18 mouse cellular contexts compared by ENCODE assay signal in the genomic region with DNA sequence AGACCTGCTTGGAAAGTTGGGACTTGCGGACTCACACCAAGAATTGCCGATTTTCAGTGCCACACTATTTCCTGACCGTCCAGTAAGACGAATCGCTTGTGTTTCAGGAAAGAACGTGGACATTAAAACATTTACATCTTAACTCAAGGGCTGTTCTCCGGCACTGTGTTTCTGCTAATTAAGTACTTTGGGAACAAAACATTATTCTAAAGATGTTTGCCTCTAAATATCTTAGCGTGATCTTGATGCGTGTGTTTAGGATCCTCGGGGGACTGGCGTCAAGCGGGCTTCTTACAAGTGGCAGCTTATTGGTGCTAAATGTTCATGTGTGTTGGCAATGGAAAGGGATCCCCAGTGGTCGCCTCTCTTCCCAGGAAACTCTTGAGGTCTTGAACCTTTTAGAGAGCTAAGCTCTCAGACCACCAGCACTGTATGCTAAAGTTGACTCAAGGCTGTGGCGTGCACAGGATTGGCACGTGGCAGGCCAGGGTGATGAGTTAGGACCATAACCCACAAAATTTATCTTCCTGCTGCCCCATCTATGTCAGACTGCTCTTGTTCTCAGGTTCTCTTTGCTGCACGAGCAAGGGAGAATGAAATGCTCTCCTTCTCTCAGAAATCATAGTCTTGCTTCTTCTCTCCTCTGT. TPM values are rescaled to one million over a fixed set of nuclear protein-coding genes. Genes with fewer than 3 reads are reported as not detected.
DNase-seq lines count a peak whose midpoint lies in the region; ATAC-seq lines count a peak whose summit lies in the region.
"Had no signal": no experiment of that assay in that cellular context is flagged by ENCODE, and none has a peak within 500 bp of the region (broad histone marks: within the 10 kb centered on the region; RNA-seq: fewer than 3 reads in every experiment).

No protein-coding gene starts in this region.

- ATAC-seq in hindbrain, embryonic 12.5 days (ENCODE audit: low FRiP score), result no peak
- ATAC-seq in hindbrain, embryonic 11.5 days (ENCODE audit: low FRiP score), result no peak
- no peak for ATAC-seq in midbrain, embryonic 13.5 days
- no peak for ATAC-seq in hindbrain, embryonic 16.5 days
- ATAC-seq in neural tube, embryonic 13.5 days (ENCODE audit: low read depth), result no peak
- ATAC-seq: activated CD4-positive, CD25-positive, alpha-beta regulatory T cell, adult 4 months had no signal

- no peak overlapping the region for H3K27ac ChIP-seq in hindbrain, embryonic 12.5 days
- no peak overlapping the region for H3K27ac ChIP-seq in hindbrain, embryonic 11.5 days (ENCODE audit: low read depth, low read length)
- H3K27ac ChIP-seq in midbrain, embryonic 13.5 days, result no peak overlapping the region
- H3K27ac ChIP-seq in midbrain, embryonic 10.5 days (replicated peaks), result no peak overlapping the region
- no peak overlapping the region for H3K27ac ChIP-seq in hindbrain, embryonic 16.5 days (ENCODE audit: low read depth, low read length)
- H3K27ac ChIP-seq in neural tube, embryonic 13.5 days (replicated peaks), result no peak overlapping the region
- H3K27ac ChIP-seq: heart, embryonic 10.5 days; kidney, postnatal 0 days had no signal

- WGBS in hindbrain, embryonic 12.5 days, result 92% methylated on average over 16 of the region's 16 CpGs
- WGBS in hindbrain, embryonic 11.5 days, result 95% methylated on average over 16 of the region's 16 CpGs
- 95% methylated on average over 16 of the region's 16 CpGs for WGBS in midbrain, embryonic 13.5 days
- 97% methylated on average over 16 of the region's 16 CpGs for WGBS in midbrain, embryonic 10.5 days
- WGBS in hindbrain, embryonic 16.5 days, result 92% methylated on average over 16 of the region's 16 CpGs
- 92% methylated on average over 16 of the region's 16 CpGs for WGBS in neural tube, embryonic 13.5 days

- H3K27me3 ChIP-seq in hindbrain, embryonic 12.5 days, result peaks cover 11% of the 10 kb centered on the region; the same call in 1 of the 2 replicates
- peaks cover 2% of the 10 kb centered on the region; the same call in 1 of the 2 replicates for H3K27me3 ChIP-seq in hindbrain, embryonic 11.5 days (ENCODE audit: control insufficient read depth, insufficient read depth, low read length)
- H3K27me3 ChIP-seq in midbrain, embryonic 13.5 days, result peaks cover 19% of the 10 kb centered on the region
- H3K27me3 ChIP-seq in midbrain, embryonic 10.5 days (ENCODE audit: low read depth, poor library complexity, severe bottlenecking), result peaks cover 22% of the 10 kb centered on the region
- no peaks in the 10 kb centered on the region for H3K27me3 ChIP-seq in hindbrain, embryonic 16.5 days (replicated peaks; ENCODE audit: control insufficient read depth, insufficient read depth, low read length)
- peaks cover 16% of the 10 kb centered on the region; the same call in 1 of the 2 replicates for H3K27me3 ChIP-seq in neural tube, embryonic 13.5 days

- H3K9ac ChIP-seq in hindbrain, embryonic 12.5 days, result no peak overlapping the region
- H3K9ac ChIP-seq in hindbrain, embryonic 11.5 days (ENCODE audit: low read depth, low read length), result no peak overlapping the region
- no peak overlapping the region for H3K9ac ChIP-seq in midbrain, embryonic 13.5 days (replicated peaks)
- H3K9ac ChIP-seq in hindbrain, embryonic 16.5 days (ENCODE audit: low read depth, low read length), result no peak overlapping the region
- no peak overlapping the region for H3K9ac ChIP-seq in neural tube, embryonic 13.5 days
- H3K9ac ChIP-seq: lung, embryonic 14.5 days had no signal

- no peak overlapping the region for H3K4me3 ChIP-seq in hindbrain, embryonic 12.5 days
- no peak overlapping the region for H3K4me3 ChIP-seq in hindbrain, embryonic 11.5 days (ENCODE audit: low read depth, low read length)
- peak overlapping the region; percentile 72; the same call in 1 of the 2 replicates for H3K4me3 ChIP-seq in midbrain, embryonic 13.5 days (replicated peaks)
- H3K4me3 ChIP-seq in midbrain, embryonic 10.5 days, result no peak overlapping the region
- H3K4me3 ChIP-seq in hindbrain, embryonic 16.5 days (ENCODE audit: low read length), result no peak overlapping the region
- no peak overlapping the region for H3K4me3 ChIP-seq in neural tube, embryonic 13.5 days
- H3K4me3 ChIP-seq: heart, embryonic 10.5 days had no signal

- no peaks in the 10 kb centered on the region for H3K9me3 ChIP-seq in hindbrain, embryonic 12.5 days (replicated peaks)
- H3K9me3 ChIP-seq in hindbrain, embryonic 11.5 days (ENCODE audit: control insufficient read depth, low read length), result no peaks in the 10 kb centered on the region
- H3K9me3 ChIP-seq in midbrain, embryonic 13.5 days, result no peaks in the 10 kb centered on the region
- no peaks in the 10 kb centered on the region for H3K9me3 ChIP-seq in midbrain, embryonic 10.5 days (replicated peaks)
- no peaks in the 10 kb centered on the region for H3K9me3 ChIP-seq in hindbrain, embryonic 16.5 days (ENCODE audit: control insufficient read depth, low read length)
- H3K9me3 ChIP-seq in neural tube, embryonic 13.5 days, result no peaks in the 10 kb centered on the region
- H3K9me3 ChIP-seq: heart, embryonic 10.5 days had no signal

- DNase-seq in hindbrain, embryonic 11.5 days (ENCODE audit: low spot score), result no peak
- no peak for DNase-seq in midbrain, embryonic 10.5 days (ENCODE audit: low spot score)
- no peak for DNase-seq in T-cell, adult 2 months (ENCODE audit: low spot score)
- DNase-seq: adrenal gland, postnatal 14 days; B cell, adult 2 months; gastrocnemius, postnatal 14 days; heart, postnatal 14 days; kidney, adult 11 months; left cerebral cortex, postnatal 4 days; lung, embryonic 14.5 days had no signal

- H3K4me2 ChIP-seq in hindbrain, embryonic 12.5 days (replicated peaks), result peak overlapping the region; percentile 90; the same call in 1 of the 2 replicates
- H3K4me2 ChIP-seq in hindbrain, embryonic 11.5 days (replicated peaks; ENCODE audit: low read depth, low read length), result no peak overlapping the region
- H3K4me2 ChIP-seq in midbrain, embryonic 13.5 days (replicated peaks), result peak overlapping the region; percentile 89
- H3K4me2 ChIP-seq in hindbrain, embryonic 16.5 days (ENCODE audit: low read length), result peak overlapping the region; percentile 85
- H3K4me2 ChIP-seq in neural tube, embryonic 13.5 days, result peak overlapping the region; percentile 91

- peaks cover 18% of the 10 kb centered on the region for H3K4me1 ChIP-seq in hindbrain, embryonic 12.5 days
- H3K4me1 ChIP-seq in hindbrain, embryonic 11.5 days (replicated peaks; ENCODE audit: control insufficient read depth, insufficient read depth, low read length), result 0 out of 2 replicates have a peak, but pooled peaks cover 2% of the 10 kb centered on the region
- H3K4me1 ChIP-seq in midbrain, embryonic 13.5 days (replicated peaks), result peaks cover 38% of the 10 kb centered on the region
- H3K4me1 ChIP-seq in midbrain, embryonic 10.5 days, result peaks cover 26% of the 10 kb centered on the region
- H3K4me1 ChIP-seq in hindbrain, embryonic 16.5 days (ENCODE audit: control insufficient read depth, insufficient read depth, low read depth, low read length), result peaks cover 23% of the 10 kb centered on the region
- H3K4me1 ChIP-seq in neural tube, embryonic 13.5 days (replicated peaks), result peaks cover 53% of the 10 kb centered on the region

- H3K36me3 ChIP-seq in hindbrain, embryonic 12.5 days, result no peaks in the 10 kb centered on the region
- no peaks in the 10 kb centered on the region for H3K36me3 ChIP-seq in hindbrain, embryonic 11.5 days (ENCODE audit: control insufficient read depth, insufficient read depth, low read length)
- peaks cover 7% of the 10 kb centered on the region; the same call in 1 of the 2 replicates for H3K36me3 ChIP-seq in midbrain, embryonic 13.5 days
- peaks cover 2% of the 10 kb centered on the region; the same call in 1 of the 2 replicates for H3K36me3 ChIP-seq in midbrain, embryonic 10.5 days
- H3K36me3 ChIP-seq in hindbrain, embryonic 16.5 days (ENCODE audit: control insufficient read depth, insufficient read depth, low read length), result peaks cover 2% of the 10 kb centered on the region; the same call in 1 of the 2 replicates
- no peaks in the 10 kb centered on the region for H3K36me3 ChIP-seq in neural tube, embryonic 13.5 days
- H3K36me3 ChIP-seq: heart, embryonic 10.5 days had no signal

RNA-seq across cellular contexts. Expression of a gene that starts 2.2 kb away (rescaled TPM):
- polyA plus RNA-seq in hindbrain, embryonic 12.5 days (2016; fragmentation: Nextera tagmentation; extraction: Ambion mirVana), result 18.4 and 18.5 TPM in 2 replicates
- polyA plus RNA-seq in hindbrain, embryonic 11.5 days (2014; fragmentation: Nextera tagmentation; extraction: Ambion mirVana), result 19.5 and 21.1 TPM in 2 replicates
- polyA plus RNA-seq in midbrain, embryonic 13.5 days (2015; fragmentation: Nextera tagmentation; extraction: Ambion mirVana), result 18.6 and 19.3 TPM in 2 replicates
- polyA plus RNA-seq in midbrain, embryonic 10.5 days (2016; fragmentation: Nextera tagmentation; extraction: Ambion mirVana), result 10.0 and 10.6 TPM in 2 replicates
- polyA plus RNA-seq in hindbrain, embryonic 16.5 days (2015; fragmentation: Nextera tagmentation; extraction: Ambion mirVana), result 18.7 and 25.1 TPM in 2 replicates
- 22.1 and 23.3 TPM in 2 replicates for polyA plus RNA-seq in neural tube, embryonic 13.5 days (2015; fragmentation: Nextera tagmentation; extraction: Ambion mirVana)

RNA-seq across cellular contexts. Expression of a gene that starts 57.0 kb away (rescaled TPM):
- polyA plus RNA-seq in hindbrain, embryonic 12.5 days (2016; fragmentation: Nextera tagmentation; extraction: Ambion mirVana), result 0.25 and 0.69 TPM in 2 replicates
- 0.15 and 0.32 TPM in 2 replicates for polyA plus RNA-seq in hindbrain, embryonic 11.5 days (2014; fragmentation: Nextera tagmentation; extraction: Ambion mirVana)
- polyA plus RNA-seq in midbrain, embryonic 13.5 days (2015; fragmentation: Nextera tagmentation; extraction: Ambion mirVana), result 0.14 TPM in 1 of 2 replicates, not detected in the other
- not detected in 2 replicates for polyA plus RNA-seq in midbrain, embryonic 10.5 days (2016; fragmentation: Nextera tagmentation; extraction: Ambion mirVana)
- 0.25 and 0.40 TPM in 2 replicates for polyA plus RNA-seq in hindbrain, embryonic 16.5 days (2015; fragmentation: Nextera tagmentation; extraction: Ambion mirVana)
- 0.18 and 0.33 TPM in 2 replicates for polyA plus RNA-seq in neural tube, embryonic 13.5 days (2015; fragmentation: Nextera tagmentation; extraction: Ambion mirVana)
- polyA plus RNA-seq: embryonic facial prominence, embryonic 11.5 days; kidney, postnatal 0 days; lung, embryonic 14.5 days had no signal
